9 mouse cellular contexts compared by ENCODE assay signal in the genomic region with DNA sequence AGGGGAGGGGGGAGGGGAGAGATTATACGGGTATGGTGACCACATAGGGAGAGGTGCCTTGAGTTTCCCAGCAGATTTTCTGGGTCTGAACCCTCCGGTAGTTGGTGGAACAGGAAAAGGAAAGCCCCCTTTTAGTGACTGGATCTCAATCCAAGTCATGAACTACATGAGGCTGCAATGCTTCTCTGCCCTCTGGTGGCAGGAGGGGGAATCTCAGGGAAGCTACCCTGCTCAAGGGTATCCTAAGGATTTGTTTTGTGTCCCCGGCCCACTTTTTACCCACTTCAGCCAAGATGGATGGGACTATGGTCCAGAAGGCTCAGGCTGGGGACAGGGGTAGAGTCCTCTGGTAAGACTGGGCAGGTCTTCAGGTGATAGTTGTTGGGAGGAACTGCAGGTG. TPM values are rescaled to one million over a fixed set of nuclear protein-coding genes. Genes with fewer than 3 reads are reported as not detected.
DNase-seq lines count a peak whose midpoint lies in the region; ATAC-seq and TF ChIP-seq lines count a peak whose summit lies in the region.
"Had no signal": no experiment of that assay in that cellular context is flagged by ENCODE, and none has a peak within 500 bp of the region (broad histone marks: within the 10 kb centered on the region; RNA-seq: fewer than 3 reads in every experiment).

No protein-coding gene starts in this region.

- no peak overlapping the region for H3ac ChIP-seq in C2C12 (ENCODE audit: control insufficient read depth, insufficient read length, low read depth)

- peak; percentile 56 for DNase-seq in gastrocnemius, adult 18-20 months (ENCODE audit: low spot score)
- no peak for DNase-seq in gastrocnemius, postnatal 25 days
- DNase-seq in adrenal gland, postnatal 36 days, result peak; percentile 64 to 77
- DNase-seq in frontal cortex, postnatal 25 days (ENCODE audit: low spot score in 2 of 2), result peak; percentile 41 to 45
- DNase-seq in kidney, postnatal 4 days, result peak; percentile 83
- peak; percentile 67 to 85 for DNase-seq in spleen, postnatal 4 days (ENCODE audit: low spot score in 2 of 2)

- TF ChIP-seq CTCF in C2C12 (IDR thresholded peaks at IDR 0.05; ENCODE audit: control insufficient read depth, insufficient read depth, insufficient read length), result peak; percentile 40

- H3K4me3 ChIP-seq in C2C12 (ENCODE audit: insufficient read depth, poor library complexity, severe bottlenecking), result no peak overlapping the region

- ATAC-seq in megakaryocyte, adult 5-6 weeks (ENCODE audit: poor library complexity, severe bottlenecking), result peak; percentile 44

- peaks cover 16% of the 10 kb centered on the region for H3K36me3 ChIP-seq in C2C12 (ENCODE audit: control insufficient read depth, insufficient read depth)

- H3K79me2 ChIP-seq in C2C12 (ENCODE audit: control insufficient read depth, insufficient read depth), result peaks cover 22% of the 10 kb centered on the region

- peaks cover 14% of the 10 kb centered on the region for H3K27me3 ChIP-seq in C2C12 (ENCODE audit: control insufficient read depth, insufficient read depth, insufficient read length)

- H3K79me3 ChIP-seq in C2C12 (ENCODE audit: low read depth), result peaks cover 10% of the 10 kb centered on the region

TF ChIP-seq in C2C12, 6 proteins besides CTCF, POLR2A, EP300 and RAD21:
- TF ChIP-seq MAX (IDR thresholded peaks at IDR 0.05) (no peak), USF1 (IDR thresholded peaks at IDR 0.05; ENCODE audit: low read depth) (no peak), CEBPB (IDR thresholded peaks at IDR 0.05; ENCODE audit: low read depth) (no peak), FOSL1 (IDR thresholded peaks at IDR 0.05; ENCODE audit: insufficient read depth, low read length, poor library complexity, severe bottlenecking) (no peak), MYOG (IDR thresholded peaks at IDR 0.05; ENCODE audit: control insufficient read depth, extremely low read depth, insufficient read length) (no peak), MYOD1 (IDR thresholded peaks at IDR 0.05; ENCODE audit: control insufficient read depth, insufficient read length, low read depth) (no peak)
TF ChIP-seq in C2C12: peak in this region for 0.

RNA-seq across cellular contexts. Expression of a gene that starts 2.7 kb away (rescaled TPM):
- total RNA-seq in gastrocnemius, adult 18-20 months (2021), result not detected
- not detected for total RNA-seq in gastrocnemius, postnatal 25 days (2021)
- polyA plus RNA-seq in C2C12 (2012; fragmentation: generic; extraction: Trizol), result not detected
- total RNA-seq in adrenal gland, postnatal 36 days (2021), result not detected
- 0.18 TPM in 1 of 2 replicates, not detected in the other for total RNA-seq in megakaryocyte, adult 5-6 weeks (2015)
- total RNA-seq in megakaryocyte, adult 5-6 weeks (2017), result 0.07 TPM in 1 of 2 replicates, not detected in the other
- polyA plus RNA-seq: heart, embryonic 16.5 days had no signal

RNA-seq across cellular contexts. Expression of a gene that starts 5.2 kb away (rescaled TPM):
- total RNA-seq in gastrocnemius, adult 18-20 months (2021), result under 1 TPM; 0.37 to 1.00 TPM
- 1 to 10 TPM in 1 of 2 experiments, under 1 TPM in 1; 0.91 to 1.1 TPM for total RNA-seq in gastrocnemius, postnatal 25 days (2021)
- polyA plus RNA-seq in C2C12 (2012; fragmentation: generic; extraction: Trizol), result 13.9 TPM
- under 1 TPM; 0.63 to 0.73 TPM for total RNA-seq in adrenal gland, postnatal 36 days (2021)
- total RNA-seq in megakaryocyte, adult 5-6 weeks (2015), result 8.6 and 10.9 TPM in 2 replicates
- 10.1 and 10.9 TPM in 2 replicates for total RNA-seq in megakaryocyte, adult 5-6 weeks (2017)

RNA-seq across cellular contexts. Expression of a gene that starts 21.8 kb away (rescaled TPM):
- under 1 TPM; 0.40 to 0.71 TPM for total RNA-seq in gastrocnemius, adult 18-20 months (2021)
- total RNA-seq in gastrocnemius, postnatal 25 days (2021), result under 1 TPM; 0.64 to 0.67 TPM
- polyA plus RNA-seq in C2C12 (2012; fragmentation: generic; extraction: Trizol), result not detected
- 1 to 10 TPM; 1.9 to 2.0 TPM for total RNA-seq in adrenal gland, postnatal 36 days (2021)
- total RNA-seq in megakaryocyte, adult 5-6 weeks (2015), result not detected in 2 replicates
- total RNA-seq in megakaryocyte, adult 5-6 weeks (2017), result not detected in 2 replicates

Comparison
In these comparisons a context has a peak if more than half of its experiments do, and no peak if none do; other contexts are left out.
1. RNA of a gene that starts 5.2 kb away (total RNA-seq): 8.6 to 10.9 TPM in megakaryocyte, adult 5-6 weeks; 0.91 to 1.1 TPM in gastrocnemius, postnatal 25 days, 0.37 to 1.00 TPM in gastrocnemius, adult 18-20 months and 0.63 to 0.73 TPM in adrenal gland, postnatal 36 days; every median in the first group is over 4 times any median in the second.